Mouse (Mus musculus) G1E (cell line): ENCODE results near the gene Pde4d. TPM values are rescaled to one million over a fixed set of nuclear protein-coding genes. Genes with fewer than 3 reads are reported as not detected.

ENCODE experiments used
- ATAC-seq: 2 replicates; pipeline ENCODE4 v1.8.0; 2016; ENCODE audit warnings: mild to moderate bottlenecking; ENCODE audit not compliant: insufficient number of reproducible peaks, poor library complexity, low FRiP score, severe bottlenecking; ENCODE audit errors: extremely low read depth
- DNase-seq: peaks from one replicate; pipeline ENCODE4 v3.0.0; 2012; ENCODE audit warnings: low spot score
- H3K27me3 ChIP-seq: 2 replicates; pipeline ENCODE4 v1.6.1; 2012; ENCODE audit warnings: mild to moderate bottlenecking, low read length, inconsistent platforms; ENCODE audit not compliant: insufficient read depth
- H3K36me3 ChIP-seq: replicated peaks from 2 replicates; pipeline ENCODE3; 2012; ENCODE audit warnings: mild to moderate bottlenecking, inconsistent platforms
- H3K4me1 ChIP-seq: 2 replicates; pipeline ENCODE4 v1.6.1; 2012; ENCODE audit warnings: low read depth, low read length, inconsistent platforms, mixed read lengths; ENCODE audit not compliant: insufficient read depth
- H3K4me3 ChIP-seq: 2 replicates; pipeline ENCODE4 v1.5.1; 2012; ENCODE audit warnings: low read depth, mild to moderate bottlenecking, inconsistent platforms, low read length, moderate library complexity, mixed read lengths
- H3K9me3 ChIP-seq: replicated peaks from 2 replicates; pipeline ENCODE4 v1.6.1; 2012; ENCODE audit warnings: inconsistent platforms
- CTCF ChIP-seq: IDR thresholded peaks from 2 replicates; pipeline ENCODE4 v1.5.1; 2012; ENCODE audit warnings: low read depth, low read length, inconsistent platforms, mixed read lengths
- GATA1 ChIP-seq: IDR thresholded peaks from 2 replicates; pipeline ENCODE4 v1.6.1; 2012; ENCODE audit warnings: borderline replicate concordance, low read length, inconsistent platforms, mixed read lengths
- GATA2 ChIP-seq: IDR thresholded peaks from 2 replicates; pipeline ENCODE4 v1.6.1; 2012; ENCODE audit warnings: low read depth, low read length, inconsistent platforms, borderline replicate concordance
- POLR2AphosphoS5 ChIP-seq: IDR thresholded peaks from 2 replicates; pipeline ENCODE4 v1.6.1; 2012; ENCODE audit warnings: low read depth, low read length, inconsistent platforms; ENCODE audit not compliant: insufficient replicate concordance
- TAL1 ChIP-seq: conservative IDR thresholded peaks from 2 replicates; pipeline ENCODE4 v1.6.1; 2012; ENCODE audit warnings: low read depth, low read length, inconsistent platforms, mixed read lengths
- polyA plus RNA-seq: library from polyadenylated mRNA; stranded (reverse); fragments of >175 nt; gene quantifications from 2 replicates; pipeline ENCODE4 v1.2.3, GENCODE M21; 2012
- total RNA-seq, 2 experiments: library from RNA; stranded (forward) in 1 of 2; stranded (reverse) in 1 of 2; fragments of 200-1000 nt in 1 of 2; fragments of >200 nt in 1 of 2; fragmentation: Nextera tagmentation in 1 of 2; gene quantifications; 2 replicates each; pipeline ENCODE4 v1.2.3; 2014 to 2017

Gene Pde4d
- total and polyA plus RNA-seq, 3 experiments = 8.2 to 124 (median 22.6) TPM

- H3K4me3 ChIP-seq = no peak overlapping the region
- no peak for DNase-seq
- no peaks in the 10 kb centered on the region for H3K4me1 ChIP-seq
- ATAC-seq = no peak
- H3K36me3 ChIP-seq = no peaks in the 10 kb centered on the region
- TF ChIP-seq CTCF (no peak), POLR2AphosphoS5 (no peak), GATA1 (no peak), TAL1 (no peak), GATA2 (no peak)
- H3K9me3 ChIP-seq = no peaks in the 10 kb centered on the region
- peaks cover 2% of the 10 kb centered on the region; the same call in 1 of the 2 replicates for H3K27me3 ChIP-seq
These were observed 912.6 kb downstream of the Pde4d start for GRCm38 (mm10) chr13:109362340-109362739.

- DNase-seq = no peak
- no peak overlapping the region for H3K4me3 ChIP-seq
- no peaks in the 10 kb centered on the region for H3K4me1 ChIP-seq
- TF ChIP-seq GATA2 = no peak
- TF ChIP-seq TAL1 = no peak
- TF ChIP-seq POLR2AphosphoS5 = no peak
- no peak for TF ChIP-seq CTCF
- no peak for TF ChIP-seq GATA1
- no peaks in the 10 kb centered on the region for H3K9me3 ChIP-seq
- ATAC-seq = no peak
- H3K27me3 ChIP-seq = no peaks in the 10 kb centered on the region
- no peaks in the 10 kb centered on the region for H3K36me3 ChIP-seq
These were observed 924.7 kb downstream of the Pde4d start for GRCm38 (mm10) chr13:109374465-109374864.

GRCm38 (mm10) chr13:109376681-109377080, 926.9 kb downstream of the Pde4d start:
- Histone ChIP-seq H3K4me1 (no peaks in the 10 kb centered on the region), H3K4me3 (no peak overlapping the region), H3K36me3 (no peaks in the 10 kb centered on the region), H3K27me3 (no peaks in the 10 kb centered on the region), H3K9me3 (no peaks in the 10 kb centered on the region)
- DNase-seq = no peak
- TF ChIP-seq CTCF (no peak), GATA1 (no peak), GATA2 (no peak), TAL1 (no peak), POLR2AphosphoS5 (no peak)
- ATAC-seq = no peak

GRCm38 (mm10) chr13:109380149-109380548, 930.4 kb downstream of the Pde4d start:
- no peak for ATAC-seq

GRCm38 (mm10) chr13:109388626-109389220, 939.0 kb downstream of the Pde4d start:
- Histone ChIP-seq H3K9me3 (no peaks in the 10 kb centered on the region), H3K27me3 (no peaks in the 10 kb centered on the region; the same call in 1 of the 2 replicates), H3K36me3 (no peaks in the 10 kb centered on the region), H3K4me1 (no peaks in the 10 kb centered on the region), H3K4me3 (no peak overlapping the region)
- ATAC-seq (no peak), DNase-seq (no peak)
- no peak for TF ChIP-seq GATA1
- TF ChIP-seq GATA2 = no peak
- TF ChIP-seq TAL1 = no peak
- TF ChIP-seq POLR2AphosphoS5 = no peak
- no peak for TF ChIP-seq CTCF

More at GRCm38 (mm10) chr13:109380149-109380548, 930.4 kb downstream of the Pde4d start:
- TF ChIP-seq POLR2AphosphoS5 (no peak), GATA2 (no peak), TAL1 (no peak), GATA1 (no peak), CTCF (no peak)
- Histone ChIP-seq H3K36me3 (no peaks in the 10 kb centered on the region), H3K9me3 (no peaks in the 10 kb centered on the region), H3K4me3 (no peak overlapping the region), H3K27me3 (no peaks in the 10 kb centered on the region; the same call in 1 of the 2 replicates), H3K4me1 (no peaks in the 10 kb centered on the region)
- DNase-seq = no peak

- TF ChIP-seq GATA2 (no peak), TAL1 (no peak), POLR2AphosphoS5 (no peak), GATA1 (no peak), CTCF (no peak)
These were observed 952.6 kb downstream of the Pde4d start for GRCm38 (mm10) chr13:109402396-109402795.

More at GRCm38 (mm10) chr13:109402396-109402795, 952.6 kb downstream of the Pde4d start:
- Histone ChIP-seq H3K36me3 (no peaks in the 10 kb centered on the region), H3K27me3 (peaks cover 2% of the 10 kb centered on the region; the same call in 1 of the 2 replicates), H3K4me1 (no peaks in the 10 kb centered on the region), H3K9me3 (no peaks in the 10 kb centered on the region), H3K4me3 (no peak overlapping the region)
- DNase-seq = no peak
- no peak for ATAC-seq
